Mouse (Mus musculus): ENCODE results near the gene Nptn. TPM values are rescaled to one million over a fixed set of nuclear protein-coding genes. Genes with fewer than 3 reads are reported as not detected.
A peak's percentile ranks its signal among the peaks of the same experiment; 100 is the strongest.

The Nptn gene
- polyA plus RNA-seq, 1 experiment from 2014 or later: 169 TPM

DNA sequence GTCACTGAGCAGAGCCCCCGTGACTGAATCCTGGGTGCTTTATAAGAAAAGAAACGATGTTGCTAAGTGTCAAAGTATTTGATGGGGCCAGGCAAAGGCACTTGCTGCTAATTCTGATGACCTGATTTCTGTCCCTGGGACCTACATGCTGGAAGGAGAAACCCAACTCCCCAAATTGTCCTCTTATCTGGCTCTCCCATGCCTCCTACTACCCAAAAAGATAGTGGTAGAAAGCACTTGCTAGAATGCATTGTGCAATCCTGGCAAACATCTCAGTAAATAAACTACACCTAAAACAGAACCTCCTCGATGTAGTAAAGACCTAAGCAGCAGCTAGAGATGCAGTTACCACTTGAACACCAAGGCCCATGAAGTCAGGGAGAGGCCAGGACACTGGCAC is 80.8 kb downstream of the Nptn start:
- no peaks in the 10 kb centered on the region for H3K9me3 ChIP-seq (replicated peaks; ENCODE audit: low read length)
- no peak overlapping the region for H3K4me3 ChIP-seq (replicated peaks; ENCODE audit: low read depth, low read length)
- no peaks in the 10 kb centered on the region for H3K27me3 ChIP-seq (ENCODE audit: insufficient read depth, low read length)
- no peak overlapping the region for H3K27ac ChIP-seq
- H3K9ac ChIP-seq (ENCODE audit: low read depth, low read length): no peak overlapping the region
- WGBS: 91% methylated on average over 3 of the region's 3 CpGs
- ATAC-seq (replicated peaks; ENCODE audit: low FRiP score, low read depth) (no peak), DNase-seq (ENCODE audit: low spot score) (no peak)
- H3K4me1 ChIP-seq (replicated peaks; ENCODE audit: insufficient read depth, low read length): no peaks in the 10 kb centered on the region
- H3K4me2 ChIP-seq (ENCODE audit: low read length): no peak overlapping the region
- H3K36me3 ChIP-seq (ENCODE audit: insufficient read depth, low read length): no peaks in the 10 kb centered on the region
- no peak for TF ChIP-seq CTCF (IDR thresholded peaks at IDR 0.05; ENCODE audit: low read depth)

DNA sequence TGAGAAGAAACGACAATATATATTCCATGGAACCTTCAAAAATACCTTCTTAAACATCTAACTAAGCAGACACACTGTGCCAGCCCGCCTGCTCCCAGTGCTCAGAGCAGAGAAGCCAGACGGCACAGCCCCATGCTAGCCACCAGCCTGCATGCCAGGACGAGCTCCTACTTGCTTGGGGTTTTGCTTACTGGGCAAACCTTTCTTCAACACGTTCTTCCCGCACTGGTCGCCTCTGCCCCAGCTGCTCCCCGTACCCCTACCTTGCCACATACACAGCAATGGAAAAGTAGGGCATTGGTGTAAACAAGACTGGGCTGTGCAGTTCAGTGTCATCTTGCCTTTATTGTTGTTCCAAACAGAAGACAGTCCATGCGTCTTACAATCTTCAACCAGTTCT is 83.5 kb downstream of the Nptn start:
- no peak for TF ChIP-seq CTCF (IDR thresholded peaks at IDR 0.05; ENCODE audit: low read depth)
- WGBS: 85% methylated on average over 9 of the region's 9 CpGs
- H3K36me3 ChIP-seq (ENCODE audit: insufficient read depth, low read length): no peaks in the 10 kb centered on the region

DNA sequence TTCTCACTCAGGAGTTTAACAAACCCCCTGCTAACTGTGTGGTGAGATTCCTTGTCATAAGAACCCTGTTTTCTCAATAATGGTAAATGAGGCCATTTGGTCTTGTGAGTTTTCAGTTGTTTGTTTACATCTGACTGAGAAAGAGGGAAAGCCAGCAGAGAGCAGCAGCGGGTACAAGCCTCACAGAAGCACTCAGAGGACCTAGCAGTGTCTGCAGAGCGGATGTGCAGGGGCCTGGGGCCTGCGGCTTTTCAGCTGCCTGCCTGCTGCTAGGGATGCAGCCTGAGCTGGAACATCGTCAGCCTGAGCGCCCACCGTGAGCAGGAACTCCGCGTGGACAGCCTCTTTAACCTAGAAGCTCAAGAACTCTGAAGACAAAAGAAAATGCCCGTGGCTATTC is 84.2 kb downstream of the Nptn start:
- Histone ChIP-seq H3K9me3 (replicated peaks; ENCODE audit: low read length) (no peaks in the 10 kb centered on the region), H3K4me2 (ENCODE audit: low read length) (no peak overlapping the region), H3K27me3 (ENCODE audit: insufficient read depth, low read length) (no peaks in the 10 kb centered on the region), H3K4me3 (replicated peaks; ENCODE audit: low read depth, low read length) (no peak overlapping the region), H3K9ac (ENCODE audit: low read depth, low read length) (no peak overlapping the region), H3K27ac (no peak overlapping the region), H3K36me3 (ENCODE audit: insufficient read depth, low read length) (no peaks in the 10 kb centered on the region), H3K4me1 (replicated peaks; ENCODE audit: insufficient read depth, low read length) (no peaks in the 10 kb centered on the region)
- WGBS: 64% methylated on average over 9 of the region's 9 CpGs
- ATAC-seq (replicated peaks; ENCODE audit: low FRiP score, low read depth) (no peak), DNase-seq (ENCODE audit: low spot score) (peak; percentile 22)
- peak; percentile 43 for TF ChIP-seq CTCF (IDR thresholded peaks at IDR 0.05; ENCODE audit: low read depth)

More for the DNA sequence above, 83.5 kb downstream of the Nptn start:
- Histone ChIP-seq H3K27me3 (ENCODE audit: insufficient read depth, low read length) (no peaks in the 10 kb centered on the region), H3K4me1 (replicated peaks; ENCODE audit: insufficient read depth, low read length) (no peaks in the 10 kb centered on the region), H3K4me2 (ENCODE audit: low read length) (no peak overlapping the region), H3K27ac (no peak overlapping the region), H3K4me3 (replicated peaks; ENCODE audit: low read depth, low read length) (no peak overlapping the region), H3K9me3 (replicated peaks; ENCODE audit: low read length) (no peaks in the 10 kb centered on the region), H3K9ac (ENCODE audit: low read depth, low read length) (no peak overlapping the region)
- no peak for ATAC-seq (replicated peaks; ENCODE audit: low FRiP score, low read depth)
- DNase-seq (ENCODE audit: low spot score): no peak

DNA sequence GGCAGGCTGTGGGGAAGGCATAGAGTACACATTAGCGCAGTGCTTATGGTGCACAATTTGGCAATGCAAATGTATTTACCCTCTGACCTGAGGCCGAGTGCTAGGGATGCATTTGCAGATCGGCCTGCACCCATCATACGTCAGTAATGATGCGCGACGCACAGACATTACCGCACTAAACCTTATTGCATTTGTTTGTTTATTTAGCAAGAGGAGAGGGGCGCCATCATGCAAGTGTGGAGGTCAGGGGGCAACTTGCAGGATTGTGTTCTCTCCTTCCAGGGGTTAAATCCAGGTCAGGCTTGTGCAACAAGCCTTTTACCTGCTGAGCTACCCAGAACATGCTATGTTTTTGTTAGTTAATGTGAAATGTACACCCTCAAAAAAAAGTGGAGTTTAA is 85.2 kb downstream of the Nptn start:
- ATAC-seq (replicated peaks; ENCODE audit: low FRiP score, low read depth) (no peak), DNase-seq (ENCODE audit: low spot score) (no peak)
- 32% methylated on average over 9 of the region's 9 CpGs for WGBS
- Histone ChIP-seq H3K4me3 (replicated peaks; ENCODE audit: low read depth, low read length) (no peak overlapping the region), H3K4me1 (replicated peaks; ENCODE audit: insufficient read depth, low read length) (no peaks in the 10 kb centered on the region), H3K27ac (no peak overlapping the region), H3K36me3 (ENCODE audit: insufficient read depth, low read length) (no peaks in the 10 kb centered on the region), H3K9ac (ENCODE audit: low read depth, low read length) (no peak overlapping the region), H3K4me2 (ENCODE audit: low read length) (no peak overlapping the region), H3K9me3 (replicated peaks; ENCODE audit: low read length) (no peaks in the 10 kb centered on the region), H3K27me3 (ENCODE audit: insufficient read depth, low read length) (no peaks in the 10 kb centered on the region)
- TF ChIP-seq CTCF (IDR thresholded peaks at IDR 0.05; ENCODE audit: low read depth): no peak

DNA sequence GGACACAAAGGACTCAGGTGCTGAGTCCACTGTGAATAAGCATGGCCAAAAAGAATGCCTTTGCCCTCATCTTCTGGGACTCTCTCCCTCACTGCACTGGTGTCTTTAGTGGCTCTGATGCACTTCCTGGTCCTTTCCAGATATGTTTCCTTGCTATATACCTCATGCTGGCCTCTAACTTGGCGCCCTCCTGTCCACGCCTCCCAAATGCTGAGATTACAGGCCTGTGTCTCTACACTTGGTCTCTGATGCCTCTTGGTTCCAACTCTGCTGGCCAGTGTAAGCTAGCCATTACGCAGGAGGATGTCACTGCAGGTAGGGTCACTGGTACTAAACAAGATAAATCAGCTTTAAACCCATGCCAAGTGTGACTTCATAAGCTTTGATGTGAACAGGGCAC is 86.1 kb downstream of the Nptn start:
- no peak overlapping the region for H3K27ac ChIP-seq
- no peak overlapping the region for H3K4me3 ChIP-seq (replicated peaks; ENCODE audit: low read depth, low read length)
- 95% methylated on average over 3 of the region's 3 CpGs for WGBS
- no peak for DNase-seq (ENCODE audit: low spot score)
- H3K4me2 ChIP-seq (ENCODE audit: low read length): no peak overlapping the region
- TF ChIP-seq CTCF (IDR thresholded peaks at IDR 0.05; ENCODE audit: low read depth): no peak
- H3K9ac ChIP-seq (ENCODE audit: low read depth, low read length): no peak overlapping the region
- H3K4me1 ChIP-seq (replicated peaks; ENCODE audit: insufficient read depth, low read length): no peaks in the 10 kb centered on the region
- no peak for ATAC-seq (replicated peaks; ENCODE audit: low FRiP score, low read depth)
- H3K27me3 ChIP-seq (ENCODE audit: insufficient read depth, low read length): no peaks in the 10 kb centered on the region
- H3K36me3 ChIP-seq (ENCODE audit: insufficient read depth, low read length): no peaks in the 10 kb centered on the region
- H3K9me3 ChIP-seq (replicated peaks; ENCODE audit: low read length): no peaks in the 10 kb centered on the region

DNA sequence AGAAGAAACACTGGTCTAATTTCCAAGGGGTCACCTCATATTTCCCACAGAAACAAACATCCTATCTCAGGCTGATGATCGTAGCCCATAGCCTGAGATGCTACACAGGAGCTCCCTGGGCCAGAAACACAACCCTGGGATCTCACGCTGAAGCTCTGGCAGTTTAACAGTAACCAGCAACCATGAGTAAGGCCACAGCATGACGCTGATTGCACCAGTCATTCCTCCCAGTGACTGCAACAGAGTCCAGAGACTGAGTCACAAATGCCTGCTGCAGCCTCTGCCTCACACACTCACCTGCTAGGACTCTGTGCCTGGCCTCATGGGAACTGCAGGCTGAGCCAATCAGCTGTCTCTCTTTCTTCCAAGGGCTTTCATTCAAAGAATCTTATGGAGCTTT is 87.0 kb downstream of the Nptn start:
- Histone ChIP-seq H3K4me1 (replicated peaks; ENCODE audit: insufficient read depth, low read length) (no peaks in the 10 kb centered on the region), H3K4me2 (ENCODE audit: low read length) (no peak overlapping the region), H3K4me3 (replicated peaks; ENCODE audit: low read depth, low read length) (no peak overlapping the region), H3K36me3 (ENCODE audit: insufficient read depth, low read length) (no peaks in the 10 kb centered on the region), H3K9me3 (replicated peaks; ENCODE audit: low read length) (no peaks in the 10 kb centered on the region), H3K27ac (no peak overlapping the region), H3K9ac (ENCODE audit: low read depth, low read length) (no peak overlapping the region), H3K27me3 (ENCODE audit: insufficient read depth, low read length) (no peaks in the 10 kb centered on the region)
- DNase-seq (ENCODE audit: low spot score) (no peak), ATAC-seq (replicated peaks; ENCODE audit: low FRiP score, low read depth) (no peak)
- 74% methylated on average over 3 of the region's 3 CpGs for WGBS
- no peak for TF ChIP-seq CTCF (IDR thresholded peaks at IDR 0.05; ENCODE audit: low read depth)

DNA sequence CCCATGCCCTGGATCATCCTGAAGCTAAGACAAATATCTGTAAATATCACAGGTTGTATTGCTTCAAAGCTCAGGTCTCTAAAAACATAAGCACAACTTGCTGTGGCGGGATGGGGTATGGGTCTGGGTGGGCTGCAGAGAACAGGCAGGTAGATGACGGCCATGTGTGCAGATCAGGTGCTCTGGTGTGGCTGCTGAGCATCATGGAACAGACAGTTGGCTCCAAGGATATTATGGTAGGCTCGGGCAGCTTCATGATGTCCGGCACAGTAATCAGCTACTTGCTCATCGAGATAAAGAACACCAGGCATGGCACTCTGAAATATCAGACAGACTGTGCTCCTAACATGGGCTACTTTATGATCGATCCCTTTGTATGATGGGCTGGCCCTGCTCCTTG is 87.8 kb downstream of the Nptn start:
- no peak overlapping the region for H3K9ac ChIP-seq (ENCODE audit: low read depth, low read length)
- H3K4me1 ChIP-seq (replicated peaks; ENCODE audit: insufficient read depth, low read length): no peaks in the 10 kb centered on the region
- no peak overlapping the region for H3K4me2 ChIP-seq (ENCODE audit: low read length)
- H3K9me3 ChIP-seq (replicated peaks; ENCODE audit: low read length): no peaks in the 10 kb centered on the region
- no peaks in the 10 kb centered on the region for H3K27me3 ChIP-seq (ENCODE audit: insufficient read depth, low read length)
- no peak for DNase-seq (ENCODE audit: low spot score)
- H3K36me3 ChIP-seq (ENCODE audit: insufficient read depth, low read length): no peaks in the 10 kb centered on the region
- H3K4me3 ChIP-seq (replicated peaks; ENCODE audit: low read depth, low read length): no peak overlapping the region
- H3K27ac ChIP-seq: no peak overlapping the region
- no peak for ATAC-seq (replicated peaks; ENCODE audit: low FRiP score, low read depth)
- WGBS: 92% methylated on average over 6 of the region's 6 CpGs
- TF ChIP-seq CTCF (IDR thresholded peaks at IDR 0.05; ENCODE audit: low read depth): no peak

Data from kidney, postnatal 0 days (tissue).